Mouse (Mus musculus): Measurements from ENCODE around the gene Rad51. TPM values are rescaled to one million over a fixed set of nuclear protein-coding genes. Genes with fewer than 3 reads are reported as not detected.

Rad51 gene
- polyA plus RNA-seq, 1 experiment from 2014 or later: 8.3 TPM

DNA sequence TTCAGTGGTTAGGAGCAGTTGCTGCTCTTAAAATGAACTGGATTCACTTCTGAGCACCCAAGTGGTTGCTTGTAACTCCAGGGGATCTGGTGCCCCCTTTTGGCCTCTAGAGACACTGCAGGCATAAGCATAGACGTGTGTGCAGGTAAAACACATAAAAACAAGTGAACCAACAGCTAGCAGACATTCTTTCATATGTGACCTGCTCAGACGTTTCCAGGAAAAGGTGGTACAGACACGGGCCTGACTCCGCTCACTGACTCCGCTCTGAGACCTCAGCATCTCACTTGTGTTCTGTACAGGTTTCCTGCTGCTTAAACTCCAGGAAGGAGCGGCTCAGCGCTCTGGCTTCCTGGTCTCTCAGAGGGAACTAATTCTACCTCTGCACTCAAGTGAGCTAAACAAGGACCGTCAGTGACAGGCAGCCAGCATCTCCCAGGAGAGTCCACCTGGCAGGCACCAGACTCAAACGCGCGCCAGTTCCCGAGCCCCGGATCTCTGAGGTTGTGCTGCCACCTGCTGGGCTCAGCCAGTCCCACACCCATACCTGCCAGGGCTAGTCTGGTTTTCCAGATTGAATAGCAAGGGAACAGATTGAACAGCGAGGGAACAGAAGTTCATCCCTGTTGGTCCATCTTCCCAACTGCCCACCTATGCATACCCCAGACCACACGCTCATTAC is 76.6 kb downstream of the Rad51 start:
- peak overlapping the region; percentile 49 for H3K4me2 ChIP-seq (replicated peaks)
- H3K36me3 ChIP-seq (replicated peaks; ENCODE audit: control insufficient read depth, insufficient read depth): peaks cover 18% of the 10 kb centered on the region
- H3K27ac ChIP-seq: no peak overlapping the region
- WGBS: 9% methylated on average over 15 of the region's 15 CpGs
- DNase-seq (ENCODE audit: low spot score): peak; percentile 87
- H3K9ac ChIP-seq: peak overlapping the region; percentile 11; the same call in 1 of the 2 replicates
- no peaks in the 10 kb centered on the region for H3K9me3 ChIP-seq (ENCODE audit: control insufficient read depth, low read length)
- peak; percentile 73; the same call in 1 of the 2 replicates for ATAC-seq (ENCODE audit: low FRiP score)
- 0 out of 2 replicates have a peak overlapping the region, but pooled peaks have one; percentile 7 for H3K4me3 ChIP-seq (replicated peaks; ENCODE audit: low read length)
- no peaks in the 10 kb centered on the region for H3K27me3 ChIP-seq (ENCODE audit: control insufficient read depth, insufficient read depth, low read length)
- H3K4me1 ChIP-seq (replicated peaks; ENCODE audit: control insufficient read depth, insufficient read depth, low read length): no peaks in the 10 kb centered on the region

DNA sequence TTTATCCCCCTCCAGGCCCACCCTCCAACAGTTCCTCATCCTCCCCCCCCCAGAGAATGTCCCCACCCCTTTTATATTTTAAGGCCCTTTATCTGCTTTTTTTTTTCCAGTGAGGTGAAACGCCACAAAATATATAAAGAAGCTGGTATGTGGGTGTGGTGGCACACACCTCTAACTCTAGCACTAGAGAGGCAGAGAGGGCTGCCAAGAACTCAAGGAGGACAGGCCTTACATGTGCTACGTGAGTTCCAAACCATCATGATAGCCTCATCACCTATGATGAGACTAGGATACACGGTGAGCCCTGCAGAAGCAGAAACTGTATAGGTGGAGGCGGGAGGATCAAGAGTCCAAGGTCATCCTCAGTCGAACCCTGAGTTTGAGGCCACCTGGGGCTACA is 78.4 kb downstream of the Rad51 start:
- no peak for DNase-seq (ENCODE audit: low spot score)
- no peaks in the 10 kb centered on the region for H3K4me1 ChIP-seq (replicated peaks; ENCODE audit: control insufficient read depth, insufficient read depth, low read length)
- H3K9ac ChIP-seq: no peak overlapping the region
- no peaks in the 10 kb centered on the region for H3K27me3 ChIP-seq (ENCODE audit: control insufficient read depth, insufficient read depth, low read length)
- WGBS: 88% methylated on average over 5 of the region's 5 CpGs
- H3K27ac ChIP-seq: no peak overlapping the region
- no peaks in the 10 kb centered on the region for H3K9me3 ChIP-seq (ENCODE audit: control insufficient read depth, low read length)
- no peak overlapping the region for H3K4me2 ChIP-seq (replicated peaks)
- H3K4me3 ChIP-seq (replicated peaks; ENCODE audit: low read length): no peak overlapping the region
- ATAC-seq (ENCODE audit: low FRiP score): no peak
- H3K36me3 ChIP-seq (replicated peaks; ENCODE audit: control insufficient read depth, insufficient read depth): peaks cover under 1% of the 10 kb centered on the region; the same call in 1 of the 2 replicates

GRCm38 (mm10) chr2:119194140-119194539 is 81.5 kb downstream of the Rad51 start:
- DNase-seq (ENCODE audit: low spot score): no peak
- H3K27ac ChIP-seq: no peak overlapping the region

GRCm38 (mm10) chr2:119196316-119197108 is 83.9 kb downstream of the Rad51 start:
- no peaks in the 10 kb centered on the region for H3K36me3 ChIP-seq (replicated peaks; ENCODE audit: control insufficient read depth, insufficient read depth)
- DNase-seq (ENCODE audit: low spot score): no peak
- H3K9ac ChIP-seq: no peak overlapping the region
- H3K9me3 ChIP-seq (ENCODE audit: control insufficient read depth, low read length): no peaks in the 10 kb centered on the region
- H3K4me3 ChIP-seq (replicated peaks; ENCODE audit: low read length): no peak overlapping the region
- no peaks in the 10 kb centered on the region for H3K4me1 ChIP-seq (replicated peaks; ENCODE audit: control insufficient read depth, insufficient read depth, low read length)
- H3K27me3 ChIP-seq (ENCODE audit: control insufficient read depth, insufficient read depth, low read length): no peaks in the 10 kb centered on the region
- WGBS: 51% methylated on average over 4 of the region's 4 CpGs
- no peak for ATAC-seq (ENCODE audit: low FRiP score)
- H3K27ac ChIP-seq: no peak overlapping the region
- no peak overlapping the region for H3K4me2 ChIP-seq (replicated peaks)

More at GRCm38 (mm10) chr2:119194140-119194539, 81.5 kb downstream of the Rad51 start:
- ATAC-seq (ENCODE audit: low FRiP score): no peak
- H3K4me3 ChIP-seq (replicated peaks; ENCODE audit: low read length): no peak overlapping the region
- no peaks in the 10 kb centered on the region for H3K9me3 ChIP-seq (ENCODE audit: control insufficient read depth, low read length)
- no peak overlapping the region for H3K4me2 ChIP-seq (replicated peaks)
- 85% methylated on average over 5 of the region's 5 CpGs for WGBS
- H3K9ac ChIP-seq: no peak overlapping the region
- no peaks in the 10 kb centered on the region for H3K36me3 ChIP-seq (replicated peaks; ENCODE audit: control insufficient read depth, insufficient read depth)
- no peaks in the 10 kb centered on the region for H3K4me1 ChIP-seq (replicated peaks; ENCODE audit: control insufficient read depth, insufficient read depth, low read length)
- H3K27me3 ChIP-seq (ENCODE audit: control insufficient read depth, insufficient read depth, low read length): no peaks in the 10 kb centered on the region

Other genes starting within 250 kb of the Rad51 start
- gene Bahd1, start 212.4 kb upstream of the Rad51 start, polyA plus RNA-seq (2014; fragmentation: Nextera tagmentation; extraction: Ambion mirVana): 2.0 and 2.7 TPM in 2 replicates
- gene Chst14, start 186.3 kb upstream of the Rad51 start, polyA plus RNA-seq (2014; fragmentation: Nextera tagmentation; extraction: Ambion mirVana): 7.7 and 8.7 TPM in 2 replicates
- gene Ccdc32, start 83.4 kb upstream of the Rad51 start, polyA plus RNA-seq (2014; fragmentation: Nextera tagmentation; extraction: Ambion mirVana): 36.0 and 36.5 TPM in 2 replicates
- 3.6 and 3.9 TPM in 2 replicates for gene Rpusd2, start 78.0 kb upstream of the Rad51 start, polyA plus RNA-seq (2014; fragmentation: Nextera tagmentation; extraction: Ambion mirVana)
- gene Knl1, start 65.7 kb upstream of the Rad51 start, polyA plus RNA-seq (2014; fragmentation: Nextera tagmentation; extraction: Ambion mirVana): 6.6 and 8.3 TPM in 2 replicates
- gene Rmdn3, start 44.2 kb downstream of the Rad51 start, polyA plus RNA-seq (2014; fragmentation: Nextera tagmentation; extraction: Ambion mirVana): 39.1 and 42.5 TPM in 2 replicates
- 14.3 and 15.1 TPM in 2 replicates for gene Gchfr, start 55.0 kb downstream of the Rad51 start, polyA plus RNA-seq (2014; fragmentation: Nextera tagmentation; extraction: Ambion mirVana)
- gene Gm14137, start 61.7 kb downstream of the Rad51 start, polyA plus RNA-seq (2014; fragmentation: Nextera tagmentation; extraction: Ambion mirVana): 0.40 and 0.66 TPM in 2 replicates
- gene Zfyve19, start 95.8 kb downstream of the Rad51 start, polyA plus RNA-seq (2014; fragmentation: Nextera tagmentation; extraction: Ambion mirVana): 51.7 and 61.7 TPM in 2 replicates
- gene Dnajc17, start 96.0 kb downstream of the Rad51 start, polyA plus RNA-seq (2014; fragmentation: Nextera tagmentation; extraction: Ambion mirVana): 20.1 and 21.5 TPM in 2 replicates
- not detected in 2 replicates for gene Ppp1r14d, start 117.1 kb downstream of the Rad51 start, polyA plus RNA-seq (2014; fragmentation: Nextera tagmentation; extraction: Ambion mirVana)
- gene Spint1, start 124.6 kb downstream of the Rad51 start, polyA plus RNA-seq (2014; fragmentation: Nextera tagmentation; extraction: Ambion mirVana): 0.78 and 0.90 TPM in 2 replicates
- 20.9 and 26.9 TPM in 2 replicates for gene Rhov, start 158.5 kb downstream of the Rad51 start, polyA plus RNA-seq (2014; fragmentation: Nextera tagmentation; extraction: Ambion mirVana)
- 19.3 and 19.7 TPM in 2 replicates for gene Vps18, start 175.9 kb downstream of the Rad51 start, polyA plus RNA-seq (2014; fragmentation: Nextera tagmentation; extraction: Ambion mirVana)
- 3.9 and 4.8 TPM in 2 replicates for gene Dll4, start 213.0 kb downstream of the Rad51 start, polyA plus RNA-seq (2014; fragmentation: Nextera tagmentation; extraction: Ambion mirVana)
- gene Chac1, start 238.4 kb downstream of the Rad51 start, polyA plus RNA-seq (2014; fragmentation: Nextera tagmentation; extraction: Ambion mirVana): 8.8 and 10.3 TPM in 2 replicates